Mouse (Mus musculus): ENCODE measurements around the gene Fhl5. TPM values are rescaled to one million over a fixed set of nuclear protein-coding genes. Genes with fewer than 3 reads are reported as not detected.
A peak's percentile ranks its signal among the peaks of the same experiment; 100 is the strongest.
"Not testable (repeated sequence)": the region's sequence is repeated elsewhere in the genome, so short reads cannot be mapped to it uniquely, and the experiment has no call there.

Fhl5 gene
- polyA plus RNA-seq (2012; rRNA removed), result 0.05 and 0.10 TPM in 2 replicates
- not detected in 2 replicates for polyA plus RNA-seq (2014; fragmentation: Nextera tagmentation; extraction: Ambion mirVana)

- ATAC-seq (ENCODE audit: low FRiP score, low read depth) (no peak), DNase-seq (ENCODE audit: low spot score) (no peak)
- H3K36me3 ChIP-seq (ENCODE audit: control insufficient read depth, insufficient read depth, low read length), result no peaks in the 10 kb centered on the region
- no peaks in the 10 kb centered on the region for H3K27me3 ChIP-seq (ENCODE audit: control insufficient read depth, insufficient read depth, low read length)
- H3K27ac ChIP-seq (replicated peaks; ENCODE audit: low read depth, low read length), result no peak within 1 kb of the TSS
- no peaks in the 10 kb centered on the region for H3K4me1 ChIP-seq (ENCODE audit: control insufficient read depth, insufficient read depth, low read length)
- WGBS, result 88% methylated on average over 3 of the region's 3 CpGs
- TF ChIP-seq POLR2A (IDR thresholded peaks at IDR 0.05; ENCODE audit: borderline replicate concordance, extremely low read depth, insufficient read depth, insufficient read length), result no peak
- H3K4me3 ChIP-seq (replicated peaks; ENCODE audit: low read length), result no peak within 1 kb of the TSS
- no peak within 1 kb of the TSS for H3K4me2 ChIP-seq (replicated peaks; ENCODE audit: low read depth, low read length, severe bottlenecking)
- H3K9me3 ChIP-seq (ENCODE audit: control insufficient read depth, low read length), result no peaks in the 10 kb centered on the region
- no peak within 1 kb of the TSS for H3K9ac ChIP-seq (ENCODE audit: low read depth, low read length, severe bottlenecking)
These were observed at the start of gene Fhl5 for GRCm38 (mm10) chr4:25242776-25243175. Fhl5 (minus strand) TSS chr4:25242876.

- not testable (repeated sequence) for H3K9ac ChIP-seq (ENCODE audit: low read depth, low read length, severe bottlenecking); H3K27me3 ChIP-seq (ENCODE audit: control insufficient read depth, insufficient read depth, low read length); H3K9me3 ChIP-seq (ENCODE audit: control insufficient read depth, low read length); ATAC-seq (ENCODE audit: low FRiP score, low read depth); H3K4me2 ChIP-seq (replicated peaks; ENCODE audit: low read depth, low read length, severe bottlenecking); H3K4me3 ChIP-seq (replicated peaks; ENCODE audit: low read length); H3K27ac ChIP-seq (replicated peaks; ENCODE audit: low read depth, low read length); H3K36me3 ChIP-seq (ENCODE audit: control insufficient read depth, insufficient read depth, low read length); DNase-seq (ENCODE audit: low spot score); H3K4me1 ChIP-seq (ENCODE audit: control insufficient read depth, insufficient read depth, low read length)
- WGBS, result 84% methylated on average over 1 of the region's 1 CpGs
These were observed 42.3 kb upstream of the Fhl5 start for GRCm38 (mm10) chr4:25285002-25285401.

DNA sequence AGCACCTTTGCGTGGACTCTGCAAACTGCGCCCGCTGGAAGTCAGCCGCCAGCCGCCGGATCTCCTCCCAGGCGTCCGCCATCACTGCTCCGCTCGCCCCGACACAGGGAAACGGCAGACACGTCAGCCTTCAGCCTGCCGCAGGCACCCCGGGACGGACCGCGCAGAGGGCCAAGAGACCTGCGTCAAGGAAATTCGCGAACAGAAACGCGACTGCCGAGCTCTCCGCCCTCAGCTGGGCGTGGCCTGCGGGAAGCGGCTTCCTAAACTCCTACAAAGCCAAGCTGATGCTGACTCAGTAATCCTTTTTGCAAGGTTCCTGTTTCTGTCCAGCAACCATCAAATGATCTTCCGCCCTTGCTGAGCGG lies 39.0 kb upstream of the Fhl5 start, which contains the start of gene Ufl1:
Gene Ufl1 (minus strand): TSS at position 151 of the 368 bp plus-strand sequence.
- WGBS, result under 1% methylated on average over 23 of the region's 30 CpGs

DNA sequence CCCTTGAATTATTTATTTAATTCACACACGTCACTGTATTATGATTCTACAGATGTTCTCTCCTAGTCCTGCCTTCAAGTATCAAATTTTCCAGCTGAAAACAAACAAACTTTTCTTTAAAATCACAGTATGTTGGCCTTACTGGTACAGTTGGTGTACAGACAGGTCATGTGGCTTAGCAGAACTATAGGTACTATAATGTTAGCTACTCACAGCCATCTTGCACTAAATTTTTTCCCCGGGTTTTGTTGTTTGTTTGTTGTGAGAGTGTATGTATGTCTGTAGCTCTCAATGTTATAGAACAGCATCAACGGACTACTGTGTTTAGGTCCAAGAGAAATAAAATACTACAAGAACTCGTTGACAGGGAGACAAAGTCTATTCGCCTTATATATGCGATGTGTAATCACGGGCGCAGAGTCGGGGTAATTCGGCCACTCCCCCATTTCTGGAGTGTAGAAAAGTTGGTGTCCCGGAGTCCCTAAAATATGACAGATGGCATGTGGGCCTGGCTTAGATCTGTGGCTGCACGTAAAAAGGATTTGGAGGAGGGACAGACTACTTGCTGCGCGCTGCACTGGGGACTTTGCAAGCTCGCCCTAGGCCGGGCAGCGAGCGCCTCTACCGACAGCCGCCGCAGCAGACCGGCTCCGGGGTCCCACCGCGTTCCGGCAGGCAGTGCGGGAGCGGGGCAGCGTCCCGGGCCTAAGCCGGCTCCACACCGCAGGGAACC lies 38.4 kb upstream of the Fhl5 start:
- H3K27ac ChIP-seq (replicated peaks; ENCODE audit: low read depth, low read length), result peak overlapping the region; percentile 98
- DNase-seq (ENCODE audit: low spot score) (peak; percentile 49), ATAC-seq (ENCODE audit: low FRiP score, low read depth) (peak; percentile 90)
- H3K36me3 ChIP-seq (ENCODE audit: control insufficient read depth, insufficient read depth, low read length), result peaks cover 30% of the 10 kb centered on the region
- peak overlapping the region; percentile 83 for H3K4me3 ChIP-seq (replicated peaks; ENCODE audit: low read length)
- no peak for TF ChIP-seq POLR2A (IDR thresholded peaks at IDR 0.05; ENCODE audit: borderline replicate concordance, extremely low read depth, insufficient read depth, insufficient read length)
- no peaks in the 10 kb centered on the region for H3K27me3 ChIP-seq (ENCODE audit: control insufficient read depth, insufficient read depth, low read length)
- 0 out of 2 replicates have a peak, but pooled peaks cover 2% of the 10 kb centered on the region for H3K4me1 ChIP-seq (ENCODE audit: control insufficient read depth, insufficient read depth, low read length)
- H3K9ac ChIP-seq (ENCODE audit: low read depth, low read length, severe bottlenecking), result peak overlapping the region; percentile 96
- peak overlapping the region; percentile 47 for H3K4me2 ChIP-seq (replicated peaks; ENCODE audit: low read depth, low read length, severe bottlenecking)
- 2% methylated on average over 28 of the region's 32 CpGs for WGBS
- H3K9me3 ChIP-seq (ENCODE audit: control insufficient read depth, low read length), result no peaks in the 10 kb centered on the region

More for the DNA sequence above, 39.0 kb upstream of the Fhl5 start, which contains the start of gene Ufl1:
- peak; percentile 98 for TF ChIP-seq POLR2A (IDR thresholded peaks at IDR 0.05; ENCODE audit: borderline replicate concordance, extremely low read depth, insufficient read depth, insufficient read length)
- peaks cover 26% of the 10 kb centered on the region for H3K36me3 ChIP-seq (ENCODE audit: control insufficient read depth, insufficient read depth, low read length)
- peak within 1 kb of the TSS; percentile 98 for H3K27ac ChIP-seq (replicated peaks; ENCODE audit: low read depth, low read length)
- peak within 1 kb of the TSS; percentile 96 for H3K9ac ChIP-seq (ENCODE audit: low read depth, low read length, severe bottlenecking)
- H3K27me3 ChIP-seq (ENCODE audit: control insufficient read depth, insufficient read depth, low read length), result no peaks in the 10 kb centered on the region
- H3K4me1 ChIP-seq (ENCODE audit: control insufficient read depth, insufficient read depth, low read length), result 0 out of 2 replicates have a peak, but pooled peaks cover 2% of the 10 kb centered on the region
- H3K4me2 ChIP-seq (replicated peaks; ENCODE audit: low read depth, low read length, severe bottlenecking), result peak within 1 kb of the TSS; percentile 49
- peak; percentile 99 for ATAC-seq (ENCODE audit: low FRiP score, low read depth)
- no peaks in the 10 kb centered on the region for H3K9me3 ChIP-seq (ENCODE audit: control insufficient read depth, low read length)
- peak; percentile 92 for DNase-seq (ENCODE audit: low spot score)
- H3K4me3 ChIP-seq (replicated peaks; ENCODE audit: low read length), result peak within 1 kb of the TSS; percentile 83

- Histone ChIP-seq H3K4me2 (replicated peaks; ENCODE audit: low read depth, low read length, severe bottlenecking) (no peak overlapping the region), H3K36me3 (ENCODE audit: control insufficient read depth, insufficient read depth, low read length) (peaks cover 81% of the 10 kb centered on the region), H3K9ac (ENCODE audit: low read depth, low read length, severe bottlenecking) (no peak overlapping the region), H3K4me1 (ENCODE audit: control insufficient read depth, insufficient read depth, low read length) (no peaks in the 10 kb centered on the region), H3K27me3 (ENCODE audit: control insufficient read depth, insufficient read depth, low read length) (no peaks in the 10 kb centered on the region), H3K9me3 (ENCODE audit: control insufficient read depth, low read length) (no peaks in the 10 kb centered on the region), H3K4me3 (replicated peaks; ENCODE audit: low read length) (no peak overlapping the region), H3K27ac (replicated peaks; ENCODE audit: low read depth, low read length) (no peak overlapping the region)
- ATAC-seq (ENCODE audit: low FRiP score, low read depth) (no peak), DNase-seq (ENCODE audit: low spot score) (no peak)
- TF ChIP-seq POLR2A (IDR thresholded peaks at IDR 0.05; ENCODE audit: borderline replicate concordance, extremely low read depth, insufficient read depth, insufficient read length), result no peak
- 94% methylated on average over 7 of the region's 7 CpGs for WGBS
These were observed 30.4 kb upstream of the Fhl5 start for GRCm38 (mm10) chr4:25272861-25273627.

All from limb, embryonic 14.5 days (tissue).